Mouse (Mus musculus) bone marrow, adult 2 months (tissue): Measurements from ENCODE around the gene Ammecr1.

Source experiments
- CTCF ChIP-seq: fragments of 200-500 bp; IDR thresholded peaks from 2 replicates; pipeline ENCODE4 v1.5.1; 2011; ENCODE audit warnings: low read length, control low read depth; ENCODE audit not compliant: control insufficient read depth, insufficient read depth
- POLR2A ChIP-seq: fragments of 200-500 bp; IDR thresholded peaks from 2 replicates; pipeline ENCODE4 v1.6.1; 2011; ENCODE audit warnings: low read depth, mild to moderate bottlenecking, control low read depth, low read length, borderline replicate concordance; ENCODE audit not compliant: control insufficient read depth

DNA sequence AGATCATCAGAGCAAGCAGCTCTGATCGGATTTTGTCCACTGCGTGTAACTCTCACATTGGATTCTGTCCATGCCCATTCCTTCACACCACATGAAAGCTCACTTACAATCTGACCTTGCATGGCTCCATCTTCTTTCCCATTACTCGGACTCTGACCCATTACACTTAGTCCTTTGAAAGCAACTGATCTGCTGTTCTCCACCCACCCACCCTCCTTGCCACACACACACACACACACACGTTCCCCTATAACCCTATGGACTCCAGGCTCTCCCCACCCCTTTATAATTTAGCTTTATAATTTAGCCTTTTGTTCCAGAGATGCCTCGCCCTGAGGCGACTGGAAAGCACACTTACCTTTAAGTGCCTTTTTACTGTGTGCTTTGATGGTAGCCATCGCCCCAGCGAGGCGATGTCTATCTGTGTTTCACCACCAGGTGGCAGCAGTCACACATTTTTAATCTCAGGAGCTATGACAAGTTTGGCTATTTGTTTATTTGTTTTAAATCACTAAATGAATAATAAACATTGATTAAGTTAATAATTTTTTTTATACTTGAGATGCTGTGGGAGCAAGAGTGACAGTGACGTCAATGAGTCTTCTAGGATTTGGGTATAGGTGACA lies 148.4 kb downstream of the Ammecr1 start:
- TF ChIP-seq CTCF (peak; percentile 61), POLR2A (no peak)
